Mouse (Mus musculus) heart, embryonic 10.5 days (tissue): Measurements from ENCODE around the gene Telo2. TPM values are rescaled to one million over a fixed set of nuclear protein-coding genes. Genes with fewer than 3 reads are reported as not detected.

Source experiments
- DNase-seq: peaks from one replicate; pipeline ENCODE4 v3.0.0-alpha.2; 2017; ENCODE audit warnings: low spot score
- H3K27ac ChIP-seq: fragments of 300-500 bp; sonication (generic); 2 replicates; pipeline ENCODE4 v1.5.1; 2016; ENCODE audit warnings: mild to moderate bottlenecking
- H3K27me3 ChIP-seq: fragments of 300-500 bp; sonication (generic); 2 replicates; pipeline ENCODE4 v1.6.1; 2016; ENCODE audit warnings: mild to moderate bottlenecking; ENCODE audit not compliant: poor library complexity, insufficient read depth, severe bottlenecking
- H3K36me3 ChIP-seq: fragments of 300-500 bp; sonication (generic); 2 replicates; pipeline ENCODE4 v1.6.1; 2016; ENCODE audit warnings: mild to moderate bottlenecking, moderate library complexity
- H3K4me1 ChIP-seq: fragments of 300-500 bp; sonication (generic); 2 replicates; pipeline ENCODE4 v1.6.1; 2016; ENCODE audit warnings: mild to moderate bottlenecking
- H3K4me3 ChIP-seq: fragments of 300-500 bp; sonication (generic); 2 replicates; pipeline ENCODE4 v1.5.1; 2016; ENCODE audit warnings: mild to moderate bottlenecking, moderate library complexity
- H3K9me3 ChIP-seq: fragments of 300-500 bp; sonication (generic); 2 replicates; pipeline ENCODE4 v1.6.1; 2016; ENCODE audit warnings: mild to moderate bottlenecking, moderate library complexity
- WGBS: fragments of 180-500 bp; shearing (Covaris S2); methylation state at CpG from one replicate; pipeline ENCODE4 v1.1.7; 2016; 5-methylcytosine and 5-hydroxymethylcytosine counted together
- polyA plus RNA-seq: library from polyadenylated mRNA; unstranded; fragments of >200 nt; fragmentation: Nextera tagmentation; extraction: Ambion mirVana; gene quantifications from 2 replicates; pipeline ENCODE4 v1.2.1, GENCODE M21; 2016

Telo2 gene
- polyA plus RNA-seq, 1 experiment from 2014 or later = 45.2 TPM

DNA sequence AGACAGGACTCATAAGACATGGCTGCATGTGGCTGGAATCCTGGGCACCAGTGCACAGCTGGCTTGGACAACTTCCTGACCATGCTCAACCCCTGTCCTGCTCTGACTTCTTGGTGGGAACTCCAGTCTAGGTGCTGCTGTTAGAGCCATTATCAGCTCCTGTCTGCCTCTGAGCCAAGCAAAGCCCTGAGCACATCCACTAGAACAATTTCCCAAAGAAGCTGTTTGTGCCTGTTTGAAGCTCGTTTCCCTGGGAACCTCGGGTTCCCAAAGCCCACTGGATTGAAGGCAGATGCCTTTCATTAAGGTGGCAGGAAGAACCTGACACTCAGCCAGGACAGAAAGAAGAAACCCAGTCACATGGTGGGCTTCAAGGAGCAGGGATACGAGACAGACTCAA lies 4.6 kb upstream of the Telo2 start, which contains the start of gene Ptx4:
Gene Ptx4 (plus strand): TSS at position 355 of the 400 bp plus-strand sequence.
- Histone ChIP-seq H3K36me3 (no peaks in the 10 kb centered on the region), H3K9me3 (no peaks in the 10 kb centered on the region), H3K4me3 (no peak within 1 kb of the TSS), H3K27me3 (peaks cover 13% of the 10 kb centered on the region; the same call in 1 of the 2 replicates), H3K27ac (no peak within 1 kb of the TSS), H3K4me1 (peaks cover 5% of the 10 kb centered on the region; the same call in 1 of the 2 replicates)
- 33% methylated on average over 3 of the region's 3 CpGs for WGBS
- no peak for DNase-seq

- peaks cover 14% of the 10 kb centered on the region; the same call in 1 of the 2 replicates for H3K36me3 ChIP-seq
- H3K9me3 ChIP-seq = no peaks in the 10 kb centered on the region
- peaks cover 17% of the 10 kb centered on the region for H3K4me1 ChIP-seq
- no peak overlapping the region for H3K4me3 ChIP-seq
- peaks cover 1% of the 10 kb centered on the region; the same call in 1 of the 2 replicates for H3K27me3 ChIP-seq
- no peak overlapping the region for H3K27ac ChIP-seq
- 30% methylated on average over 4 of the region's 4 CpGs for WGBS
- DNase-seq = no peak
Measured at GRCm38 (mm10) chr17:25117263-25117662, 1.5 kb upstream of the Telo2 start.

DNA sequence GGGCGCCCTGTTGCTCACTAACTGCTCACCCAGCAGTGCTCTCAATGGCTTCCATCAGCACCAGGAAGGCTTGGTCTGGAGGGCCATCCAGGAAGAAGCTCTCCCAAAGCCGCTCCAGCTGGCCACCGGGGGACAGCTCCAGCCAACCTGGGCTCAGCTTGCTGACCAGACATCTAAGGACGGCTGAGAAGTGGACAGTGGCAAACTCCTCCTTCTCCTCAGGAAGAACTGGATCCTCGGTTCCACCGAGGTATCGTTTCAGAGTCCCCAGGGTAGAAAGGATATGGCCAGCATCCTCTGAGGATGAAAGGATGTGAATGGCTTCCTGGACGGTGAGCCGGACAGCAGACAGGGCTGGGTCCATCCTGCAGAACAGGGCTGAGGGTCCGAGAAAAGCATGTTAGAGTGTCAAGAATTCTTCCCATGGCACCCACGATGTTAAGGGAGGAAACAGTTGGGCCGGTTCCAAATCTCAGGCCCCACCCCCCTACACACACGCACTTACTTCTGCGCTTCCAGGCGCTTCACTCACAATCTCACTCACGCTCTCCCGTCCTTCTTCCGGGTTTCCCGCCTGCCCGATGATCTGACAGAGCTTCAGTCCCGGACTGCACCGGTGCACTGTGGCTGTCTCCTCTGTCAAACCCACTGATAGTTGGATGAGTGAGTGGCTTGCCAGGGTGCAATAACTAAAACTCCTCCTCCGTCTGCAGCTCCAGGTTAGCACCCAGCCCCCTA lies 690 bp downstream of the Telo2 start:
- peak overlapping the region; percentile 96 for H3K27ac ChIP-seq
- peak overlapping the region; percentile 70 for H3K4me3 ChIP-seq
- peaks cover 17% of the 10 kb centered on the region for H3K4me1 ChIP-seq
- no peaks in the 10 kb centered on the region for H3K27me3 ChIP-seq
- DNase-seq = no peak
- H3K36me3 ChIP-seq = peaks cover 34% of the 10 kb centered on the region
- WGBS = 10% methylated on average over 23 of the region's 23 CpGs
- H3K9me3 ChIP-seq = no peaks in the 10 kb centered on the region

DNA sequence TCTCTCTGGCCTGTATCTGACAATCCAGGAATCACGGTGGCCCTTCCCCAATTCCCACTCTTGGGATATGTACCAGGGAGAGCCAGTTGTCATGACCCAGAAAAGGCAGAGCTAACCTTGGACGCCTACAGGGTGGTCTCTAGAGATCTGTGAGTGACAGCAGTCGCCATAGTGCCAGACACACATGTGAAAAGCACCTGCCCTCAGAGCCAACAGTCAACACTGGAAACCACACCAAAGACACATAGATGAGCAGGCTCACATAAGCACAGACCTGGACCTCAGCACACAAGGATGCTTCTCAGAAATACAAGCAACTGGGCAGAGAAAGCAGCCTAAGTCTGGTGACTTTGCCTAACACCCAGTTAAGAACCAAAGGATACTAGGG lies 3.4 kb downstream of the Telo2 start:
- Histone ChIP-seq H3K4me3 (no peak overlapping the region), H3K27me3 (no peaks in the 10 kb centered on the region), H3K27ac (no peak overlapping the region), H3K36me3 (peaks cover 60% of the 10 kb centered on the region), H3K9me3 (no peaks in the 10 kb centered on the region), H3K4me1 (peaks cover 17% of the 10 kb centered on the region)
- no peak for DNase-seq
- 87% methylated on average over 3 of the region's 3 CpGs for WGBS

GRCm38 (mm10) chr17:25111739-25112422 lies 3.9 kb downstream of the Telo2 start:
- H3K27ac ChIP-seq = no peak overlapping the region
- WGBS = 81% methylated on average over 8 of the region's 8 CpGs
- peaks cover 17% of the 10 kb centered on the region for H3K4me1 ChIP-seq
- no peak for DNase-seq
- H3K36me3 ChIP-seq = peaks cover 66% of the 10 kb centered on the region
- H3K27me3 ChIP-seq = no peaks in the 10 kb centered on the region
- H3K4me3 ChIP-seq = no peak overlapping the region
- H3K9me3 ChIP-seq = no peaks in the 10 kb centered on the region

DNA sequence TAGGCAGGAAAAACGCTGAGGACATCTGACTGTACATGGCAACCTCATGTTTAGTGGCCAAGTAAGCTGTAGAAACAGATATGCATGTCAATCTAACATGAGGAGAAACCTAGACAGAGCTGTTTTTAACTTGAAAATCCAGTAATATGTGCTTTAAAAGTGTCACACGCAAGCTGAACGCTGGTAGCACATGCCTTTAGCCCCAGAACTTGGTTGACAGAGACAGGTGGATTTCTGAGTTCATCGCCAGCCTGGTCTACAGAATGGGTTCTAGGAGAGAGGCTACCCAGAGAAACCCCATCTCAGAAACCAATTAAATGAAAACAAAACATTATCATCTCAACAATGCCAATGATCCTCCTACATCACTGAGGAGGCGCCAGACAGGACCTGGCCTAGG lies 4.5 kb downstream of the Telo2 start:
- DNase-seq = no peak
- Histone ChIP-seq H3K27ac (no peak overlapping the region), H3K4me1 (peaks cover 16% of the 10 kb centered on the region), H3K9me3 (no peaks in the 10 kb centered on the region), H3K27me3 (no peaks in the 10 kb centered on the region), H3K36me3 (peaks cover 72% of the 10 kb centered on the region), H3K4me3 (no peak overlapping the region)
- WGBS = 88% methylated on average over 5 of the region's 5 CpGs

DNA sequence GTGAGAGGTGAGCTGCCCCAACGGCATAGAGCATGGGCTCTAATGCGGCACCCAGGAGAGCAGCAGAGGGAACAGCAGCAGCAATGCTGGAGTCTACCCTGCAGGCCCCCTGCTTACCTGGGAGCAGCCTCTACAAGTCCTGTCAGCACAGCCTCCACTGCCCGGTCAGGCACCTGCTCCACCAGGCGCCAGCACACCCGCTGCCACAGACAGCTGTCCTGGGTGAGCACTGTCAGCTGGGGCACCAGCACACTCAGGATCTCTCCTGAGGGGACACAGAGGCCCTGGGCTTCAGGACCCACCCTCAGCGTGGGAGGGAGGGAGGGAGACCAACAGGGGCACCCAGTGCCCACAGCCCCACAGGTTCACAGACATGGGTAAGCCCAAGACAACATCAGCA lies 5.2 kb downstream of the Telo2 start:
- 94% methylated on average over 6 of the region's 6 CpGs for WGBS
- H3K27ac ChIP-seq = no peak overlapping the region
- H3K9me3 ChIP-seq = no peaks in the 10 kb centered on the region
- H3K4me1 ChIP-seq = peaks cover 12% of the 10 kb centered on the region
- H3K4me3 ChIP-seq = no peak overlapping the region
- DNase-seq = no peak
- no peaks in the 10 kb centered on the region for H3K27me3 ChIP-seq
- H3K36me3 ChIP-seq = peaks cover 79% of the 10 kb centered on the region

GRCm38 (mm10) chr17:25109578-25109977 lies 6.2 kb downstream of the Telo2 start:
- Histone ChIP-seq H3K4me1 (peaks cover 5% of the 10 kb centered on the region; the same call in 1 of the 2 replicates), H3K27me3 (no peaks in the 10 kb centered on the region), H3K36me3 (peaks cover 89% of the 10 kb centered on the region), H3K4me3 (no peak overlapping the region), H3K9me3 (no peaks in the 10 kb centered on the region), H3K27ac (no peak overlapping the region)
- DNase-seq = no peak
- WGBS = 81% methylated on average over 2 of the region's 2 CpGs

GRCm38 (mm10) chr17:25107786-25108185 lies 8.0 kb downstream of the Telo2 start:
- DNase-seq = no peak
- no peaks in the 10 kb centered on the region for H3K27me3 ChIP-seq
- peaks cover 94% of the 10 kb centered on the region for H3K36me3 ChIP-seq
- H3K4me3 ChIP-seq = no peak overlapping the region
- no peaks in the 10 kb centered on the region for H3K9me3 ChIP-seq
- 97% methylated on average over 9 of the region's 16 CpGs for WGBS
- no peak overlapping the region for H3K27ac ChIP-seq
- 0 out of 2 replicates have a peak, but pooled peaks cover under 1% of the 10 kb centered on the region for H3K4me1 ChIP-seq

- no peak overlapping the region for H3K27ac ChIP-seq
- 92% methylated on average over 11 of the region's 11 CpGs for WGBS
- peaks cover 90% of the 10 kb centered on the region for H3K36me3 ChIP-seq
- no peaks in the 10 kb centered on the region for H3K27me3 ChIP-seq
- DNase-seq = no peak
- H3K4me3 ChIP-seq = no peak overlapping the region
- peaks cover 4% of the 10 kb centered on the region; the same call in 1 of the 2 replicates for H3K4me1 ChIP-seq
- H3K9me3 ChIP-seq = no peaks in the 10 kb centered on the region
Measured at GRCm38 (mm10) chr17:25101338-25101737, 14.4 kb downstream of the Telo2 start.

GRCm38 (mm10) chr17:25100052-25100451 lies 15.7 kb downstream of the Telo2 start:
- WGBS = 91% methylated on average over 6 of the region's 6 CpGs
- Histone ChIP-seq H3K4me3 (no peak overlapping the region), H3K9me3 (no peaks in the 10 kb centered on the region), H3K27me3 (no peaks in the 10 kb centered on the region), H3K36me3 (peaks cover 78% of the 10 kb centered on the region), H3K27ac (no peak overlapping the region), H3K4me1 (peaks cover 4% of the 10 kb centered on the region; the same call in 1 of the 2 replicates)
- no peak for DNase-seq

DNA sequence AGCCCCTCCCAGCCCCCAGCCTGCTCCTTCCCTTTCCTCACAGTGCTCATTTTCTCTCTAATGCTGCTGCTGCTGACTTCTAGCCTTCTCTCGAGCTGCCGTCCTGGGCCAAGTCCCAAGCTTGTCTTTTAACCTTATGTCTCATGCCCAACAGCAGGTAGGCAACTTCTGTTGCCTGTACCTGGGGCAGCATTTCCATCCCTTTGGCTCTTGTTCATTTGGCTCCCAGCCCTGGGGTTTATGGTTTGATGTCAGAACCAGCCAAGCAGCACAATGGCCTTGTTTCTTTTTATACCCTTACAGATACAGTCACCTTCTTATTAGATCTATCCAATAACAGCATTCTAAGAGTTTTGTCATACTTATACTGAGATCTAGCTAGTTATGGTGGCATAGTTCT lies 19.5 kb downstream of the Telo2 start:
- Histone ChIP-seq H3K36me3 (peaks cover 54% of the 10 kb centered on the region), H3K27ac (no peak overlapping the region), H3K4me3 (no peak overlapping the region), H3K9me3 (no peaks in the 10 kb centered on the region), H3K4me1 (peaks cover 4% of the 10 kb centered on the region; the same call in 1 of the 2 replicates), H3K27me3 (no peaks in the 10 kb centered on the region)
- no peak for DNase-seq
- WGBS = 79% methylated on average over 2 of the region's 2 CpGs

- Histone ChIP-seq H3K27me3 (no peaks in the 10 kb centered on the region), H3K4me3 (no peak overlapping the region), H3K36me3 (peaks cover 23% of the 10 kb centered on the region), H3K27ac (0 out of 2 replicates have a peak overlapping the region, but pooled peaks have one; percentile 17), H3K9me3 (no peaks in the 10 kb centered on the region), H3K4me1 (peaks cover 24% of the 10 kb centered on the region)
- no peak for DNase-seq
- WGBS = 90% methylated on average over 10 of the region's 10 CpGs
Measured at GRCm38 (mm10) chr17:25090450-25090849, 25.3 kb downstream of the Telo2 start.
